Mouse (Mus musculus) lung, embryonic 15.5 days (tissue): ENCODE results near the gene Lins1. TPM values are rescaled to one million over a fixed set of nuclear protein-coding genes. Genes with fewer than 3 reads are reported as not detected.
A peak's percentile ranks its signal among the peaks of the same experiment; 100 is the strongest.

ENCODE experiments used
- ATAC-seq: fragments of 200-750 bp; cut with Nextera tagmentation; 2 replicates; pipeline ENCODE4 v1.8.0; 2017; ENCODE audit warnings: moderate number of reproducible peaks, borderline replicate concordance; ENCODE audit not compliant: low FRiP score, low TSS enrichment; ENCODE audit errors: extremely low read depth
- H3K27ac ChIP-seq: fragments of 300-500 bp; sonication (generic); 2 replicates; pipeline ENCODE4 v1.5.1; 2015; ENCODE audit warnings: moderate library complexity, mild to moderate bottlenecking, inconsistent platforms
- H3K27me3 ChIP-seq: fragments of 300-500 bp; sonication (generic); 2 replicates; pipeline ENCODE4 v1.6.1; 2015; ENCODE audit warnings: inconsistent platforms
- H3K36me3 ChIP-seq: fragments of 300-500 bp; sonication (generic); 2 replicates; pipeline ENCODE4 v1.6.1; 2015; ENCODE audit warnings: inconsistent platforms
- H3K4me1 ChIP-seq: fragments of 300-500 bp; sonication (generic); 2 replicates; pipeline ENCODE4 v1.6.1; 2015; ENCODE audit warnings: inconsistent platforms
- H3K4me2 ChIP-seq: fragments of 300-500 bp; sonication (generic); 2 replicates; pipeline ENCODE4 v1.6.1; 2015; ENCODE audit warnings: inconsistent platforms, mild to moderate bottlenecking, moderate library complexity
- H3K4me3 ChIP-seq: fragments of 300-500 bp; sonication (generic); 2 replicates; pipeline ENCODE4 v1.5.1; 2015; ENCODE audit warnings: mild to moderate bottlenecking, inconsistent platforms
- H3K9ac ChIP-seq: fragments of 300-500 bp; sonication (generic); 2 replicates; pipeline ENCODE4 v1.6.1; 2015; ENCODE audit warnings: inconsistent platforms
- H3K9me3 ChIP-seq: fragments of 300-500 bp; sonication (generic); 2 replicates; pipeline ENCODE4 v1.6.1; 2016; ENCODE audit warnings: inconsistent platforms
- WGBS: fragments of 180-500 bp; shearing (Covaris S2); methylation state at CpG from one replicate; pipeline ENCODE4 v1.1.7; 2015; 5-methylcytosine and 5-hydroxymethylcytosine counted together
- polyA plus RNA-seq: library from polyadenylated mRNA; unstranded; fragments of >200 nt; fragmentation: Nextera tagmentation; extraction: Ambion mirVana; gene quantifications from 2 replicates; pipeline ENCODE4 v1.2.1, GENCODE M21; 2015

The Lins1 gene
- polyA plus RNA-seq, 1 experiment from 2014 or later: 16.1 TPM

DNA sequence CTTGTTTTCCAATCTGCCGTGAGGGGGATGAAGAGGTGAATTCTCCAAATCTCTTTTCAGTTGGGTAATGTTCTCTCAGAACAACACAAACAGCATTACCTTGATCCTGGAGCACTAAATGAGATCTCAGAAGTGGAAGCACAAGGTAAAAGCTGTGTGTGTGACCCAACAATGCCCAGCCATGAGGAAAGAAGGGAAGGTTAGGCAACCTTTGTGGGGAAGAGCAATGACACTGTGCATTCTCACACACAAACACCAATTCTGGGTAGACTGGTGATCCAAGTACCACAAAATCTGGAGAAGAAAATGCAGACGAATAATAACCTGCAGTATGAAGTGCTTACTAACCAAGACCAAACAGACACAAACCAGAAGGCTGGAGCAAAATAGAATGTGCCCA, 13.9 kb upstream of the Lins1 start:
- no peak overlapping the region for H3K27ac ChIP-seq
- H3K4me1 ChIP-seq: no peaks in the 10 kb centered on the region
- H3K4me2 ChIP-seq: no peak overlapping the region
- H3K4me3 ChIP-seq: no peak overlapping the region
- no peak overlapping the region for H3K9ac ChIP-seq
- ATAC-seq: no peak
- 92% methylated on average over 2 of the region's 2 CpGs for WGBS
- H3K27me3 ChIP-seq: no peaks in the 10 kb centered on the region
- peaks cover 85% of the 10 kb centered on the region for H3K36me3 ChIP-seq
- no peaks in the 10 kb centered on the region for H3K9me3 ChIP-seq

DNA sequence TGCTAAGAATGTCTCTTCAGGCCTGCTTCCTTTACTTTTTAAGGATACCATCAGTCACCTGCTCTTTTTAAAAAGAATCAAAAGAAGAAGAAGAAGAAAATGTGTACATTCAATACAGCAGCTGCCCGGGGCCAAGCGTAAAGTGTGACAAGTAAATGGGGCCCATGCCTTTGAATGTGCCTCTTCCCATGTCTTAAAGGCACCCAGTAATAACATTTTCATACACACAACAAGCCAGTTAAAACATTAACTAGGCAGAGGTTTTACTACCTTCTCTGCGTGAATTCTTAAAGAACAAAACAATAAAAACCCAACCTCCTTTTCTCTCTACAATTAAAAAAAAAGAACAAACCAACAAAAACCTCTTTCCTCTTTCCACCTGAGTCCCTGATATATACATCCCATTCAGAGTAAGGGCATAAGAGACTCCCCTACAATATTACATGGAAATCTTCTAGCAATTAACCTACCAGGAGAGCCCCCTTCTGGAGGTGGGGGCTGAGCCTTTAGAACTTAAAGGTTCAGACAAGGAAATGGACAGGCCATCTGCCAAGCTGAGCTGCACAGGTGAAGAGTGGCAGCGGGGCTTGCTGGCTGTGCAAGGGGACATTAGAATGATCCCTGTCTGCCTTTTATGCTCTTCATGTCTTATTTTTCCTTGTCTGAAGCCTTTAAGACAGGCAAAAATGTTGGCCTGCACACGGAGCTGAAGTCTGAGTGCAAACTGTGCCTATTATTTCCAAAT, 7.4 kb upstream of the Lins1 start:
- Histone ChIP-seq H3K4me1 (no peaks in the 10 kb centered on the region), H3K27me3 (no peaks in the 10 kb centered on the region), H3K4me3 (no peak overlapping the region), H3K27ac (no peak overlapping the region), H3K9ac (no peak overlapping the region), H3K4me2 (no peak overlapping the region), H3K9me3 (no peaks in the 10 kb centered on the region), H3K36me3 (peaks cover 50% of the 10 kb centered on the region)
- WGBS: 90% methylated on average over 5 of the region's 5 CpGs
- ATAC-seq: no peak

DNA sequence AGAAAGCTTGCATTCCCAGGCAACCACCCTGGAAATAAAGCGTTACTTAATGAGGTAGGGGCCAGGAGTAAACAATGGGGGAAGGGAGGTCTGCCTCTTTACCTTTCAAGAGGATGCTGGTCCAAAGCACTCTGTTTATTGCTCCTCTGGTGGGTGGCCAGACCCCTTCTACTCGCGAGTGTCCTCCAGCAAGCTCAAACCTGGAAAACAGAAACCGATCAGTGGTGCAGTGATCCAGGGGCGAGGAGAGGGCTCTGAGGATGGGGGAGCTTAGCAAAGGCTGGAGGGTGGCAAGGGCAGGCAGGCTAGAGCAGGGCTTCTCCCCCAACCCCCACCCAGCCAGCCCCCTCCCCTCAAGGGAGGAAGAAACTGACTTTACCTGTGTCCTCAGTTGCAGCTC, 968 bp upstream of the Lins1 start:
- H3K9ac ChIP-seq: peak overlapping the region; percentile 78
- H3K9me3 ChIP-seq: no peaks in the 10 kb centered on the region
- no peaks in the 10 kb centered on the region for H3K27me3 ChIP-seq
- peaks cover 6% of the 10 kb centered on the region; the same call in 1 of the 2 replicates for H3K36me3 ChIP-seq
- peak overlapping the region; percentile 85 for H3K4me2 ChIP-seq
- peaks cover 15% of the 10 kb centered on the region for H3K4me1 ChIP-seq
- 3% methylated on average over 5 of the region's 5 CpGs for WGBS
- ATAC-seq: no peak
- no peak overlapping the region for H3K27ac ChIP-seq
- H3K4me3 ChIP-seq: peak overlapping the region; percentile 79

DNA sequence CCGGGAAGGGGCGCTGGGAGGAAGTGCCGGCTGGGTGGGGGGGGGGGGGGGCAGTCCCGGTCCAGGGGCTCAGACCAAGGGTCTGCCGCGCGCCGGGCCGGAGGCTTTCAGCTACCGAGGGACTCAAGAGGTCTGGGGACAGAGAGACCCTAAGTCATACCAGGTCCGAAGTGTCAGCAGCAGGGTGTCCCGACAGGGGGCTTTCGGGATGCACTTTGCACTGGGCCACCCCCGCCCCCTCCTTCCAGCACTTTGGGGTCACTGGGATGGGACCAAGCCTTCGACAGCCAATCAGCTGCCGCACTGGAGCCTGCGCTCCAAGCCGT, 432 bp upstream of the Lins1 start, which contains the start of gene Asb7:
Gene Asb7 (minus strand): TSS at position 303 of the 326 bp plus-strand sequence.
- peak within 1 kb of the TSS; percentile 85 for H3K4me2 ChIP-seq
- no peaks in the 10 kb centered on the region for H3K9me3 ChIP-seq
- H3K27ac ChIP-seq: peak within 1 kb of the TSS; percentile 90
- 2% methylated on average over 11 of the region's 18 CpGs for WGBS
- no peaks in the 10 kb centered on the region for H3K27me3 ChIP-seq
- H3K9ac ChIP-seq: peak within 1 kb of the TSS; percentile 81
- no peak for ATAC-seq
- H3K4me1 ChIP-seq: peaks cover 19% of the 10 kb centered on the region
- peak within 1 kb of the TSS; percentile 79 for H3K4me3 ChIP-seq
- H3K36me3 ChIP-seq: peaks cover 6% of the 10 kb centered on the region; the same call in 1 of the 2 replicates

DNA sequence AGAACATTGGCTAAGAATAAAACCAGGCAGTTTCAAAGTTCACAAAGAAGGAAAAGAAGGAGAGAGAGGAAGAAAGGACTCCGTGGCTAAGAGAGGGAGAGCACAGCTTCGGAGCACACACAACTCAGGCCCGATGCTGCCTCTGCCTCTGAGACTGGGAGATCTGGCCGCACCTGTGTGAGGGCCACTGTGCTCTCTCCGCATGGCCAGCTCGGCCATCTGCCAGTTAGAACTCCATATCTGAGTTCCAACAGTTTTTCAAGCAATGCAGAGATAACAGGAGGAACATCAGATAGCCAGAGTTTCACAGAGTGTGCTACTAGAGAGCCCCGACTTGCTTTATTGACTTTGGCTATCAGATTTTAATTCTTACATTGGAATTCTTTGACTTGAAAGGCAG, 4.8 kb downstream of the Lins1 start:
- H3K27ac ChIP-seq: peak overlapping the region; percentile 5; the same call in 1 of the 2 replicates
- 34% methylated on average over 7 of the region's 7 CpGs for WGBS
- no peak overlapping the region for H3K4me3 ChIP-seq
- no peaks in the 10 kb centered on the region for H3K27me3 ChIP-seq
- H3K4me1 ChIP-seq: peaks cover 8% of the 10 kb centered on the region; the same call in 1 of the 2 replicates
- peaks cover 4% of the 10 kb centered on the region; the same call in 1 of the 2 replicates for H3K36me3 ChIP-seq
- no peak for ATAC-seq
- H3K9ac ChIP-seq: no peak overlapping the region
- no peak overlapping the region for H3K4me2 ChIP-seq
- no peaks in the 10 kb centered on the region for H3K9me3 ChIP-seq

DNA sequence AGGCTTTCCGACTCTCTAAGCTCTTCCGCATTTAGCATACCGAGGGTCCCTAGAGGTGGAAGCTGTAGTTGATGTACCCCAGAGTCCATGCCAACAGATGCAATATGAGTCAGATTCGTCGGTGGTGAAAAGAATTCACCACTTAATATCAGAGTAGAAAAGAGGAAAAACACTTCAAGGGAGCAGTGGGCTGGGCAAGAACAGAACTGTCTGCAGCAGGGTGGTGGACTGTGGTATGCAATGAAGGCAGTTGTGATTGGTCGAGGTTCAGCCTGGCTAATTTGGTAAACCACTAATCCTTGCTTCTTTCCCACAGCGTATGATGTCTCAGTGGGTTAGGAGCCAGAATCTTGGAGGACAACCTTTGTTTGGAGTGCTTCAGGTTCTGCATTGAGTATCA, 13.0 kb downstream of the Lins1 start:
- Histone ChIP-seq H3K4me1 (no peaks in the 10 kb centered on the region), H3K9me3 (no peaks in the 10 kb centered on the region), H3K4me3 (no peak overlapping the region), H3K9ac (no peak overlapping the region), H3K4me2 (no peak overlapping the region), H3K36me3 (peaks cover 17% of the 10 kb centered on the region; the same call in 1 of the 2 replicates), H3K27ac (no peak overlapping the region), H3K27me3 (no peaks in the 10 kb centered on the region)
- ATAC-seq: no peak
- 82% methylated on average over 7 of the region's 7 CpGs for WGBS

DNA sequence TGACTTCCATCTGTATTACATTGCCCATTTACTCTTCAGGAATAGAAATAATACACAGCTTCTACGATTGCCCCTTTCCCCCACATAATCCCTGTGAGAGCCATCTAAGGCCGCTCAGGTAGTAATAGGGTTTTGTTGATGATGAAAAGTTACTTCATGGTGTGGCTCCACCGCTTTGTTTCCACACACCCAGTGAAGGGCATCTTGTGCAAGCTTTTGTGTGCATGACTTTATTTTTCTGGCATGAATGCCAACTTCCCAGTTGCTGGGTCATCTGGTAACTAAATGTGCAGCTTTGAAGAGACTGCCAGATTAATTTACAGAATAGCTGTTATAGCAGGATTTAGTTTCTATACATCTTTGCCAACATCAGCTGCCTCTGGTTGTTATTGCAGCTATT, 14.9 kb downstream of the Lins1 start:
- H3K4me2 ChIP-seq: no peak overlapping the region
- H3K9me3 ChIP-seq: no peaks in the 10 kb centered on the region
- H3K4me1 ChIP-seq: no peaks in the 10 kb centered on the region
- H3K9ac ChIP-seq: no peak overlapping the region
- WGBS: 95% methylated on average over 3 of the region's 3 CpGs
- H3K4me3 ChIP-seq: no peak overlapping the region
- H3K27ac ChIP-seq: no peak overlapping the region
- no peak for ATAC-seq
- peaks cover 19% of the 10 kb centered on the region for H3K36me3 ChIP-seq
- H3K27me3 ChIP-seq: no peaks in the 10 kb centered on the region

DNA sequence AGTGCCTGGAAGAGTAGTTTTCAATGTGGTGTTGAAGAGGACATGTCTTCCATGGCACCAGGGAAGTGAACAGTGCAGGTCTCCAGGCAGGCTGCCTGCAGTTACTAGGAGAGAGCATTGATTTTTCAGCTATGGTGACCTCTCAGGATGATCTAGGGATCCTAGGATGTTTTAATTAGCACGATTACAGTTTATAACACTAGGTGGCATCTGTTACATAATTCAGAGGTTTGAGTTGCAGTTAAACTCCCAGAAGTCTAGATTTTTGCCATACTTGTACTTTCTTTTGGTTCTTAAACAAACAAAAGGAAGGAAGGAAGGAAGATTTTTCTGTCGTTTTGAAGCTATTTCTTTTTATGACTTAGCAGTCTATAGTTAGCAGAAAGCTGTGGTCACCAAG, 21.5 kb downstream of the Lins1 start:
- H3K4me3 ChIP-seq: no peak overlapping the region
- no peaks in the 10 kb centered on the region for H3K4me1 ChIP-seq
- ATAC-seq: no peak
- no peaks in the 10 kb centered on the region for H3K27me3 ChIP-seq
- peaks cover 38% of the 10 kb centered on the region for H3K36me3 ChIP-seq
- H3K9me3 ChIP-seq: no peaks in the 10 kb centered on the region
- H3K9ac ChIP-seq: no peak overlapping the region
- no peak overlapping the region for H3K4me2 ChIP-seq
- WGBS: 20% methylated on average over 2 of the region's 2 CpGs
- no peak overlapping the region for H3K27ac ChIP-seq

DNA sequence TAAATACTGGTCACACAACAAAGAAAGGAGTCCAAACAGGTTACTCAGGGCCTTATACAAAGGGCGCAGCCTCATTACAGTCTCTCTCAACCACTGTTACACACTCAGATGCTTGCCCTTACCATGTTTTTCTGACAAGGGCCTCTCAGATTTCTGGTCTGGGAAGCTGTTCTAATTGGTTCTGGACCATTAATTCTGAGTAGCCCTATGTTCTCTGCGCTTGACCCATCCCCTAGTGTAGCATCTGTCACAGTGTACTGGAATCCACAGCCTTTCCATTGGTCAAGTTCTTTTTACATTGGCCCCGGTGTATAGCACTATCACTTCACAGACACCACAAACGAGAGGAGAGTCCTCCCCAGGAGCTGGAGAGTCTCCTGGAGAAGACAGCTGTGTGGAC, 34.8 kb downstream of the Lins1 start:
- 84% methylated on average over 4 of the region's 4 CpGs for WGBS
- Histone ChIP-seq H3K4me2 (no peak overlapping the region), H3K36me3 (no peaks in the 10 kb centered on the region), H3K27me3 (no peaks in the 10 kb centered on the region), H3K4me1 (no peaks in the 10 kb centered on the region), H3K9me3 (no peaks in the 10 kb centered on the region), H3K4me3 (no peak overlapping the region), H3K27ac (no peak overlapping the region), H3K9ac (no peak overlapping the region)
- ATAC-seq: no peak

DNA sequence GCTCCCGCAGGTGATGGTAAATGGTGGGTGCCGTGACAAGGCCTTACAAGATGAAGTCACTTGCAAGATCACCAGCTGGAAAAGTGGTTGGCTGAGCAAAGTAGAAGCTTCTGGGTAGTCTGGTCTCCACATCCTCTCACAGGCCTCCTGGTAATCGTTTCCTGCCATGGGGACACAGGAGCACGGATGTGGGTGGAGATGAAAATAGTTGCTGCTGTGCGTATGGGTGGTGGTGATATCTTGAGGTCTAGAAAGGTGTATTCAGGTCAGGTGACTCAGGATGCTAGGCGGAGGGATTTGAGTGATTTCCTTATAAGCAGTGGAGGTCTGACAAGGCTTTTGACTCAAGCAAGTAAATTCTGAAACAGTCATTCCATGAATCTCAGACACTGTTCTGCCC, 35.3 kb downstream of the Lins1 start:
- ATAC-seq: no peak
- no peak overlapping the region for H3K4me3 ChIP-seq
- WGBS: 85% methylated on average over 6 of the region's 6 CpGs
- no peaks in the 10 kb centered on the region for H3K9me3 ChIP-seq
- no peak overlapping the region for H3K4me2 ChIP-seq
- H3K9ac ChIP-seq: no peak overlapping the region
- H3K27me3 ChIP-seq: no peaks in the 10 kb centered on the region
- H3K27ac ChIP-seq: no peak overlapping the region
- H3K4me1 ChIP-seq: no peaks in the 10 kb centered on the region
- no peaks in the 10 kb centered on the region for H3K36me3 ChIP-seq

DNA sequence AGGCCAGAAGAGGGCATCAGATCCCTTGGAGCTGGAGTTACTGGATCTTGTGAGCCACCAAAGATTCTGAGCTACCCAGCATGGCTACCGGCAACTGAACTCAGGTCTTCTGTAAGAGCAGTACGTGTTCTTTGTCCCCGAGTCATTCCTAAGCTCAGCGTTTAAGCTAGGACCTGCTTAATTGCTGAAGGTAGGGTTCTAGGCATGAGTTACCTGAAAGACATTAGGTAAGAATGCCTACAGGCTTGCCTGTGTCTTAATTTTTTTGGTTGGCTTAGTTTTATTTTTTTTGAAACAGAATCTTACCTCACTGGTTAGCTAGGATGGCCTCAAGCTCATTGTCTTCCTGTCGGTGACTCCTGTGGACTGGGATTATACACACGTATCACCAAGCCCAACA, 38.4 kb downstream of the Lins1 start:
- H3K27me3 ChIP-seq: no peaks in the 10 kb centered on the region
- no peak for ATAC-seq
- no peak overlapping the region for H3K27ac ChIP-seq
- no peak overlapping the region for H3K4me2 ChIP-seq
- no peak overlapping the region for H3K9ac ChIP-seq
- H3K36me3 ChIP-seq: no peaks in the 10 kb centered on the region
- 91% methylated on average over 6 of the region's 6 CpGs for WGBS
- no peaks in the 10 kb centered on the region for H3K9me3 ChIP-seq
- no peak overlapping the region for H3K4me3 ChIP-seq
- H3K4me1 ChIP-seq: no peaks in the 10 kb centered on the region

DNA sequence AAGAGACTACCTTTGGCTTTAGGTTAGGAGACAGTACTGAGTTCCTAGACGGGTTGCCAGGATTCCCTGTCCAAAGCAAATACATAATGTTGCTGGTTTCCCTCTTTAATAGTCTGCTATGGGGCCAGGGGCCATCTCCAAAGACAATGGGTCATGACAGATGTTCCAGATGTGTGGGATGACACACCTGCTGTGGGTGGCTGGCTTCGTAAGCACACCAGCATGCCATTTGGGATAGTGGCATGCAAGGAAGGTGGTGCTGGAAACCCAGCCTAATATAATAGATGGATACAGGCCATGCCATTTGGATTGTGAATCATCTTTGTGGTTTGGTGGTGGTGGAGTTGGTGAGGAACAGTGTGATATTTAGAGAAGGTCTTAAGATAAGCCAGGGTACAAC, 39.5 kb downstream of the Lins1 start:
- H3K9ac ChIP-seq: no peak overlapping the region
- no peaks in the 10 kb centered on the region for H3K9me3 ChIP-seq
- WGBS: 74% methylated on average over 2 of the region's 2 CpGs
- H3K4me2 ChIP-seq: no peak overlapping the region
- H3K4me3 ChIP-seq: no peak overlapping the region
- no peak overlapping the region for H3K27ac ChIP-seq
- ATAC-seq: no peak
- no peaks in the 10 kb centered on the region for H3K36me3 ChIP-seq
- H3K27me3 ChIP-seq: no peaks in the 10 kb centered on the region
- no peaks in the 10 kb centered on the region for H3K4me1 ChIP-seq

DNA sequence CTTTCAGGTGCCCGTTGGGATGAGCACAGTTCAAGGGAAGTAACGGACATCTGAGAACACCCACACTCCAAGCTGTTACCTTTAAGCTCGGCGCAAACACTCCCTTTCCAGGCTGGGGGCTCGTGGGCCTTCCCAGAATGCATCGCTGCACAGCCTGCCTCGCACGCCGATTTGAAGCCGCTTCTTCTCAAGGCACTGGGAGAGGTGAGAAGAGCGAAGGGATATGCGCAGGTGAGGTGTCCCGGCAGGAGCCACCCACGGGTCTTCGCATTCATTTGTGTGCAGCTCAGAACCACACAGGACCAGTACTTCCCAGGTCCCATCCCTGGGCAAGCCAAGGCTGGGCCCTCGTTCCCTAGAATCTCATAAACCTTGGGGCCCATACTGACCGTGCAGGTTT, 43.7 kb downstream of the Lins1 start:
- Histone ChIP-seq H3K27me3 (no peaks in the 10 kb centered on the region), H3K36me3 (no peaks in the 10 kb centered on the region), H3K9me3 (no peaks in the 10 kb centered on the region), H3K9ac (no peak overlapping the region), H3K4me1 (no peaks in the 10 kb centered on the region), H3K27ac (no peak overlapping the region), H3K4me3 (no peak overlapping the region), H3K4me2 (no peak overlapping the region)
- 92% methylated on average over 17 of the region's 17 CpGs for WGBS
- ATAC-seq: no peak
